Mouse (Mus musculus) forelimb bud, embryonic 11.5 days (tissue): ENCODE results near the gene Pfkfb2.

ENCODE experiments used
- DNase-seq: peaks from one replicate; pipeline ENCODE4 v3.0.0-alpha.2; 2012; ENCODE audit warnings: low read depth, low spot score

Pfkfb2 gene

GRCm38 (mm10) chr1:130729153-130729552 is at the start of gene Pfkfb2:
Gene Pfkfb2 (minus strand): TSS chr1:130729253.
- no peak for DNase-seq

GRCm38 (mm10) chr1:130776645-130777044 is 47.6 kb upstream of the Pfkfb2 start:
- DNase-seq: no peak

GRCm38 (mm10) chr1:130775691-130776331 is 46.8 kb upstream of the Pfkfb2 start:
- no peak for DNase-seq

- no peak for DNase-seq
These were observed 46.2 kb upstream of the Pfkfb2 start for GRCm38 (mm10) chr1:130775234-130775633.

- no peak for DNase-seq
These were observed 42.0 kb upstream of the Pfkfb2 start for GRCm38 (mm10) chr1:130770981-130771494.

- DNase-seq: no peak
These were observed 41.4 kb upstream of the Pfkfb2 start for GRCm38 (mm10) chr1:130770487-130770886.

- DNase-seq: no peak
These were observed 40.9 kb upstream of the Pfkfb2 start for GRCm38 (mm10) chr1:130769925-130770324.

GRCm38 (mm10) chr1:130767066-130767465 is 38.0 kb upstream of the Pfkfb2 start:
- DNase-seq: no peak

GRCm38 (mm10) chr1:130764027-130764461 is 35.0 kb upstream of the Pfkfb2 start:
- DNase-seq: no peak

- no peak for DNase-seq
These were observed 33.1 kb upstream of the Pfkfb2 start for GRCm38 (mm10) chr1:130762045-130762760.

- no peak for DNase-seq
These were observed 32.5 kb upstream of the Pfkfb2 start for GRCm38 (mm10) chr1:130761597-130761996.

- no peak for DNase-seq
These were observed 30.6 kb upstream of the Pfkfb2 start for GRCm38 (mm10) chr1:130759689-130760088.

GRCm38 (mm10) chr1:130746819-130747218 is 17.8 kb upstream of the Pfkfb2 start:
- no peak for DNase-seq

GRCm38 (mm10) chr1:130745591-130745990 is 16.5 kb upstream of the Pfkfb2 start:
- DNase-seq: no peak

- no peak for DNase-seq
These were observed 15.9 kb upstream of the Pfkfb2 start for GRCm38 (mm10) chr1:130744961-130745360.

GRCm38 (mm10) chr1:130744217-130744616 is 15.2 kb upstream of the Pfkfb2 start:
- DNase-seq: no peak

- no peak for DNase-seq
These were observed 14.7 kb upstream of the Pfkfb2 start for GRCm38 (mm10) chr1:130743775-130744174.

- no peak for DNase-seq
These were observed 13.1 kb upstream of the Pfkfb2 start for GRCm38 (mm10) chr1:130742201-130742600.

GRCm38 (mm10) chr1:130740781-130741720 is 12.0 kb upstream of the Pfkfb2 start:
- DNase-seq: no peak

- no peak for DNase-seq
These were observed 11.2 kb upstream of the Pfkfb2 start for GRCm38 (mm10) chr1:130740227-130740648.

- DNase-seq: no peak
These were observed 10.6 kb upstream of the Pfkfb2 start for GRCm38 (mm10) chr1:130739636-130740035.
